Mouse (Mus musculus): Measurements from ENCODE around the gene Clec4a1. TPM values are rescaled to one million over a fixed set of nuclear protein-coding genes. Genes with fewer than 3 reads are reported as not detected.
A peak's percentile ranks its signal among the peaks of the same experiment; 100 is the strongest.

Gene Clec4a1
- polyA plus RNA-seq, 1 experiment = 9.3 TPM

DNA sequence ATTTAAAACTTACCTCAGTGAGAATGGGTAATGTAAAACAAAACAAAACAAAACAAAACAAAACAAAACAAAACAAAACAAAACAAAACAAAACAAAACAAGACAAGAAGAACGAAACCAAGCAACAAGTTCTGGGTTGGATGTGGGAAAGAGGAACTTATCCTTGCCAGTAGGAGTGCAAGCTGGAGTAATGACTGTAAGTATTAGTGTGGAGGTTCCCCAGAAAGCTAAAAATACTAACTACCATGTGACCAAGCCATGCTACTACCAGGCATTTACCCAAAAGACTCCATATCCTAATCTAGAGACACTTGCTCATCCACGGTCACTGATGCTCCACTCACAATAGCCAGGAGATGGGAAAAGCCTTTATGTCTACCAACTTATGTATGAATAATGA, 25.1 kb downstream of the Clec4a1 start:
- Histone ChIP-seq H3K36me3 (ENCODE audit: control insufficient read depth, insufficient read depth, low read length) (no peaks in the 10 kb centered on the region), H3K27me3 (ENCODE audit: control insufficient read depth, insufficient read depth, low read length) (no peaks in the 10 kb centered on the region), H3K4me1 (ENCODE audit: control insufficient read depth, insufficient read depth, insufficient read length) (no peaks in the 10 kb centered on the region), H3K4me3 (ENCODE audit: extremely low read depth, insufficient read depth, insufficient read length) (no peak overlapping the region), H3K27ac (ENCODE audit: insufficient read depth, low read length) (no peak overlapping the region)
- DNase-seq (ENCODE audit: low read depth in 1 of 2, low spot score in 2 of 2) = no peak
- TF ChIP-seq POLR2A (IDR thresholded peaks at IDR 0.05; ENCODE audit: low read depth, low read length) = no peak
- no peak for TF ChIP-seq CTCF (IDR thresholded peaks at IDR 0.05; ENCODE audit: extremely low read depth, insufficient read depth, insufficient read length, insufficient replicate concordance)
- WGBS = 62% methylated on average over 2 of the region's 2 CpGs

DNA sequence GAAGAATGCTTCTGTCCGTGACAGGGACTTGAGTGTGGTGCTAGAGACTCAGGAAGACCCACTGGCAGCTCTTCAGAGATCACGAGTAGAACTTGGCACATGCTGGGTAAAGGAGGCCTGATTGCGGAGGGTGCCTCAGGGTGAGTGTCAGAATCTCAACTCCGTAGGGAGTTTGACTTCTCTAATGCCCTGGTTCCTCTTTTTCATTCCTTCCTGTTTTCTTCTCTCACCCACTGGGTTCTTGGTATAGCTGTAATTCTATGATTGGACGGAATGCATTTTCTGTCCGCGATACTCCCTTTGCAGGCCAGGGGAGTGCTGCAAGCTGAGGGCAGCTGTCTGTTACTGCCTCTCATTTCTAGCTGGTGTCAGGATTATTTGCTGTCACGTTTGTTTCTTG, 30.8 kb downstream of the Clec4a1 start, which contains the start of gene Clec4a3:
Gene Clec4a3, plus strand, starts transcription at position 115 of the 400 bp plus-strand sequence.
- WGBS = 9% methylated on average over 8 of the region's 8 CpGs
- H3K4me3 ChIP-seq (ENCODE audit: extremely low read depth, insufficient read depth, insufficient read length) = peak within 1 kb of the TSS; percentile 20; the same call in 1 of the 2 replicates
- H3K36me3 ChIP-seq (ENCODE audit: control insufficient read depth, insufficient read depth, low read length) = no peaks in the 10 kb centered on the region
- H3K27ac ChIP-seq (ENCODE audit: insufficient read depth, low read length) = peak within 1 kb of the TSS; percentile 54
- H3K27me3 ChIP-seq (ENCODE audit: control insufficient read depth, insufficient read depth, low read length) = no peaks in the 10 kb centered on the region
- DNase-seq (ENCODE audit: low read depth in 1 of 2, low spot score in 2 of 2) = peak in 1 of 2 experiments; percentile 35
- TF ChIP-seq CTCF (IDR thresholded peaks at IDR 0.05; ENCODE audit: extremely low read depth, insufficient read depth, insufficient read length, insufficient replicate concordance) = no peak
- no peak for TF ChIP-seq POLR2A (IDR thresholded peaks at IDR 0.05; ENCODE audit: low read depth, low read length)
- peaks cover 2% of the 10 kb centered on the region; the same call in 1 of the 2 replicates for H3K4me1 ChIP-seq (ENCODE audit: control insufficient read depth, insufficient read depth, insufficient read length)

DNA sequence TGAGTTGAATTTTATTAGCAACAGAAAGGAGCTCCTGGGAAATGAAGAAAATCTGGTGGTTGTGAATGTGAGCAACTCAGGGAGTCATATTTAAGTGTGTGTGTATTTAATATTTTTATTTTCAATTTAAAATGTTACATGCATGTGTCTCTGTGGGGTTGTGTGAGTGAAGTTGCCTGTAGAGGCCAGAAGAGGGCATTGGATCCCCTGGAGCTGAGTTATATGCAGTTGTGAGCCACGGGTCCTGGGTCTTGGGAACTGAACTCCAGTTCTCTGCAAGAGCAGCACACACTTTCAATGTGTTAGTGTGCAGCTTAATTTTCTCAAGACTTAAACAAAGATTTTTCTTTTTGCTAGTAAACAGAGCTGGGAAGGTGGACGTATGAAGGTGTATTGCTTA, 42.9 kb downstream of the Clec4a1 start:
- Histone ChIP-seq H3K27me3 (ENCODE audit: control insufficient read depth, insufficient read depth, low read length) (no peaks in the 10 kb centered on the region), H3K27ac (ENCODE audit: insufficient read depth, low read length) (no peak overlapping the region), H3K4me1 (ENCODE audit: control insufficient read depth, insufficient read depth, insufficient read length) (no peaks in the 10 kb centered on the region), H3K36me3 (ENCODE audit: control insufficient read depth, insufficient read depth, low read length) (no peaks in the 10 kb centered on the region), H3K4me3 (ENCODE audit: extremely low read depth, insufficient read depth, insufficient read length) (no peak overlapping the region)
- no peak for DNase-seq (ENCODE audit: low read depth in 1 of 2, low spot score in 2 of 2)
- TF ChIP-seq CTCF (IDR thresholded peaks at IDR 0.05; ENCODE audit: extremely low read depth, insufficient read depth, insufficient read length, insufficient replicate concordance) (no peak), POLR2A (IDR thresholded peaks at IDR 0.05; ENCODE audit: low read depth, low read length) (no peak)
- 69% methylated on average over 2 of the region's 2 CpGs for WGBS

DNA sequence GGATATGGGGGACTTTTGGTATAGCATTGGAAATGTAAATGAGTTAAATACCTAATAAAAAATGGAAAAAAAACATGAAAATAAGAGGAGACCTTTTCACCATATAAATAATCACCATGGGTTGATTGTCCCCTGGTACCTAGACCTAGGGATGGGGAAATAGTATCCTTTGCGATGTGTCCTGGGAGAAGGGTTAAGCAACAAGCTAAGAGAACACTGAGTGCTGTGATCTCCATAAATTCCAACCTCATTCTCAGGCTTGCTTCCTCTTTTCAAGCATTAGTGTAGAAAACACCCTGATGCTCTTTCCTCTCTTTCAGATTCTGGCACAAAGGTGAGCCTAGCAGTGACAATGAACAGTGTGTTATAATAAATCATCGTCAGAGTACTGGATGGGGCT, 47.4 kb downstream of the Clec4a1 start:
- H3K27me3 ChIP-seq (ENCODE audit: control insufficient read depth, insufficient read depth, low read length) = no peaks in the 10 kb centered on the region
- H3K4me1 ChIP-seq (ENCODE audit: control insufficient read depth, insufficient read depth, insufficient read length) = no peaks in the 10 kb centered on the region
- no peak overlapping the region for H3K4me3 ChIP-seq (ENCODE audit: extremely low read depth, insufficient read depth, insufficient read length)
- TF ChIP-seq CTCF (IDR thresholded peaks at IDR 0.05; ENCODE audit: extremely low read depth, insufficient read depth, insufficient read length, insufficient replicate concordance) = no peak
- no peak for TF ChIP-seq POLR2A (IDR thresholded peaks at IDR 0.05; ENCODE audit: low read depth, low read length)
- DNase-seq (ENCODE audit: low read depth in 1 of 2, low spot score in 2 of 2) = no peak
- no peaks in the 10 kb centered on the region for H3K36me3 ChIP-seq (ENCODE audit: control insufficient read depth, insufficient read depth, low read length)
- H3K27ac ChIP-seq (ENCODE audit: insufficient read depth, low read length) = no peak overlapping the region
- 85% methylated on average over 2 of the region's 2 CpGs for WGBS

Other genes with a start within 250 kb of the Clec4a1 start
- gene Nanog, start 214.4 kb upstream of the Clec4a1 start, polyA plus RNA-seq (2012; rRNA removed) = not detected in 2 replicates
- gene Slc2a3, start 120.2 kb upstream of the Clec4a1 start, polyA plus RNA-seq (2012; rRNA removed) = 17.8 and 18.5 TPM in 2 replicates
- gene Foxj2, start 101.9 kb upstream of the Clec4a1 start, polyA plus RNA-seq (2012; rRNA removed) = 14.8 and 16.7 TPM in 2 replicates
- 0.33 and 0.45 TPM in 2 replicates for gene C3ar1, start 65.7 kb upstream of the Clec4a1 start, polyA plus RNA-seq (2012; rRNA removed)
- gene Necap1, start 47.4 kb upstream of the Clec4a1 start, polyA plus RNA-seq (2012; rRNA removed) = 7.1 and 7.4 TPM in 2 replicates
- 2.7 and 3.5 TPM in 2 replicates for gene Clec4a3, start 30.7 kb downstream of the Clec4a1 start, polyA plus RNA-seq (2012; rRNA removed)
- gene Clec4a4, start 68.5 kb downstream of the Clec4a1 start, polyA plus RNA-seq (2012; rRNA removed) = 0.66 and 0.81 TPM in 2 replicates
- 1.3 and 2.2 TPM in 2 replicates for gene Clec4b1, start 128.1 kb downstream of the Clec4a1 start, polyA plus RNA-seq (2012; rRNA removed)
- 2.9 and 5.9 TPM in 2 replicates for gene Clec4a2, start 184.6 kb downstream of the Clec4a1 start, polyA plus RNA-seq (2012; rRNA removed)